Mouse (Mus musculus): ENCODE data around the gene Fgl2.

DNA sequence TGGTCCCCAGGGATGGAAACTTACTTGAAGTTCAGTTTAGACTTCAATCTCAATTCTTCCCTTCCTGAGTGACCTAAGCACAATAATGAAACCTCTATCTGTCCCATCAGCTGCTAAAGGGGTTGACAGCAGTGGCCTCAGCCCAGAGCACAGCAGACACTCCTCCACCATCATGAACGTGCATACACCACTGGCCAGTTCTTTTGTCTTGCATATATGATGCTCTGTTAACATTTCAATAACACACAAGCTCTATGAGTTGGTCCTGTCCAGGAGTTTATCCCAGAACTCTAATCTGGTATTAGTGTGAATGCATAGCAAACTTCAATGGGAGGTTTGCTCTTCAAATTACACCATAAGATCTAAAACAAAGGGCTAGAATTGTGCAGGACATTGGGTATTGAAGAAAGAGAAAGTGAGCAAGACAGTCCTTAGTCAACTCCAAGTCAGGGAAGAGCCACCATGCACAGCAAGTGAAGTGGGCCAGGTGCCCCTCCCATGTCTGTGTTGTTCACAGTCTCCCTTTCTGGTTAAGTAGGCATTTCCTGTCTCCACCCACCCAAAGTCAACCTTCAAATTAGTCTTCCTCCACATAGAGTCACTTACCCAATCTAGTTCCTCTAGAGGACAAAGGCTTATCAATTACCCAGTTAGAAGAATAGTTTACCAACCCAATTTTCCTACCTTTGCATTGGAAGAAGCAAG is 41.8 kb downstream of the Fgl2 start:
- TF ChIP-seq CTCF (IDR thresholded peaks at IDR 0.05; ENCODE audit: low read depth): no peak
- no peak for TF ChIP-seq EP300 (optimal IDR thresholded peaks at IDR 0.05)

Measured in stomach, postnatal 0 days (tissue).